Mouse (Mus musculus) kidney, postnatal 36 days (tissue): Measurements from ENCODE around the gene Map1s.

ENCODE experiments used
- DNase-seq, 2 experiments: peaks; one replicate each; pipeline ENCODE4 v3.0.0; 2021 to 2022; ENCODE audit warnings: mixed read lengths in 2 of 2

Gene Map1s

GRCm38 (mm10) chr8:70905831-70906736 lies at the start of gene Map1s:
Gene Map1s (plus strand): TSS chr8:70905932.
- peak; percentile 61 to 88 for DNase-seq

DNA sequence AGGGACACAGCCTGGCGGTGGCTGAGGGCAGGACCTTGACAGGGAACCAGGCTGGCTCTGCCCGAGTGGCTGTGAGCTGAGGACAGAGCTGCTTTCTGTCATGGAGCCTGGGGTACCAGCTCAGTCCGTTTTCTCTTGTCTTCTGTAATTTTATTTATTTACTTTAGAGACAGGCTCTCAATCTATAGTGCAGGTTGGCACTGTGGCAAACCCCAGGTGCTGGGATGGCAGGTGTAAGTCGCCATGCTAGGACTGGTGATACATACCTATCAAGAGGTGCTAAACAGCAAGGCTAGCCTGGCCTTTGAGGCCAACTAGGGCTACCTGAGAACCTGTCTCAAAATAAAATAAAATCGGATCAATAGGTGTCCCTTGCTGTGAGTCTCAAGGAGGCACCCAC lies 49.7 kb upstream of the Map1s start:
- DNase-seq: no peak

GRCm38 (mm10) chr8:70856541-70857197 lies 49.1 kb upstream of the Map1s start:
- DNase-seq: peak; percentile 83 to 92

DNA sequence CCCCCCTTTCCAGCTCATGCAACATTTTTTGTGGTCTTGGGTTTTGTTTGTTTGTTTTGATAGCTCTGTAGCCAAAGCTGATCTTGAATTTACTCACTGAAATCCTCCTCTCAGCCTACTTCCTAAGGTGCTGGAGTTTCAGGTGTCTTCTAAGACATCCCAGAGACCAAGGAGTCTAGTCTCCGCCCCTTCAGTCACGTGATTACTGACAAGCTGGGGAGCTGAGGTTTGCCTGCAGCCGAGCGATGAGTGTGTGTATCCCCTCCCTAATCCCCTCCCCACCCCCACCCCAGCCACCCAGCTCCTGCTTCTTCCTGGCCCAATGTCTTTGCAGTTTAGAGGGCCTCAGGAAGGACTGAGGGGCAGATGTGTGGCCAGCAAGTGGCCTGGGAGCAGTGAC lies 48.2 kb upstream of the Map1s start:
- DNase-seq: no peak

GRCm38 (mm10) chr8:70862824-70863641 lies 42.7 kb upstream of the Map1s start, which contains the start of gene Kcnn1:
Gene Kcnn1 (minus strand): TSS chr8:70863258.
- DNase-seq: no peak

DNA sequence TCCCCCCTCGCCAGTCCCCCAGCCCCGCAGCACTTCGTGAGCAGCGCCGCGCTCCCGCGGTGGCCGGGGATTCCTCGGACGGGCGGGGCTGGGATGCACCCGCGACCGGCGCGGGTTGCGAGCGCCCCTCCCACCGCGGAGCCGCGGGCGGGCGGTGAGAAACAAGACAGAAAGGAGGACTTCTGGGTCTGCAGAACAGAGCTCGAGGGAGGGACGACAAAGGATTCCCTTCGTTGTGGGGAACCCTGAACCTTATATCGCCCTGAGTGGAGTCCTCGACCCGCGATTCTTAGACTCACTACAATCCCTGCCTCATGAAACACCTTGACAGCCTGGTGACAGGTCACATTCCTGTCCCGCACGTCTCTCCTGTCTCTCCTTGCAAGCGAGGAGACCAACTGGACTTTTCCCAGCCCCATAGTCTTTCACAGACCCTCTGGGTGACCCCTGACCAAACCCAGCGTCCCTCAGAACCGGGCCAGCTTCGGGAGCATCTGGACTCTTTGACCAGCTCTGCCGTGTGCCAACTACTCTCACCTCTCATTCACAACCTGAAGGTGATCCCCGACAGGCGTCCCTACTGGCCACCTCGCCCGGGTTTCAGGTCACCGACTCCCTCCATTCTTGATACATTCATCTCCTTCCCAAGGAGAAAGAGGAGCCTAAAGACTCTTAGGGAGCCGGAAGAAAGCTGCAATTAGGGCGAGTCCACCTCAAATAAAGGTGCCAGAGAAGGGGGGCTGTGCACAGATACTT lies 41.6 kb upstream of the Map1s start:
- DNase-seq: peak in 1 of 2 experiments; percentile 55

DNA sequence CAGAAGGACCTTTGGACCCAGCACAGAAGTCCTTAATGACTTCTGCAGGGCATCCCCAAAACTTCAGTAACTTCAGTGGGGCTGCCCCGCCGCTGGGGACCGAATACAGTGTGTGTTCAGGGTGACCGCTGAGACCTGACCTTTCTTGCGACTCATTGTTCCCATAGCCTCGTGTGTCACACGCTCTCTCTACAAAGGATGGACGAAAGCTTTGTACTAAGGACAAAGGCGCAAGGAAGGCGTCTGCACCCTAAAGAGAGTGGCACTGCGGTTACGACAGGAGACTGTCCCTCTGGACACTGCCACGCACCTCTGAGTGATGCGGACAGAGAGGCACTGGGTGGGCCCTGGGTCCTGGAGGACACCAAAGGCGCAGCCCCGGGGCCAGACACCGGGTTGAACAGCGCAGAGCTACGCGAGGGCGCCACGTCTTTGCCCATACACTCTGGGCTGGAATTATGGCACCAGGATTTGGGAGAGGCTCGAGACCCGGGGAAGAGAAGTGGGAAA lies 41.0 kb upstream of the Map1s start:
- DNase-seq: peak in 1 of 2 experiments; percentile 25

DNA sequence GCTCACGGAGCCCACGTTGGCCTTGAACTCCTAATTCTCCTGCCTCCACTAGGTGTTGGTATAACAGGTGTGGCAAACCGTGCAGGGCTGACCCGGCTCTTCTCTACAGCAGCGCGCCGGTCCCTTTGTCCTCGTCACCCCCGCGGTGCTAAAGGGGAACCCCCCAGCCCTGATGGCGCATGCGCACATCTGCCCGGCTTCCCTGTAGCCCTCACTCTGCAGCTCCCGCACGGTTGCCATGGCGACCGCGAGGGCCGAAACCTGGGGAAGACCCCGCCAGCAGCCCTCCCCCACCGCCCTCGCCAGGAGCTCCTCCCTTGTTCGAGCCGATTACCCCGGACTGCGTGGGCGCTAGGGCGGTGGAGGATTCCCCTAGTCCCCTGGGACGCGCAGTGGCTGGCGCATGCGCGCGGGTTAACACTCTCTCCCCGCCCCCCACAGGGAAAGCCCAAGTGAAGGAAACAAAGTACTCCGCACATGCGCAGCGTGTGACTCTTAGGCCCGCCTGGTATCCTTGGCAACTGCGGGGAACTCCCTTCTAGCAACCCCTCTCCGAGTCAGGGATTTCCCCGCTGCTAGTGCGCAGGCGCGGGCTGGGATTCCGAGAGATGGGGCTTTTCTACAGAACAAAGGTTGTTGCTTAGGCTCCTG lies 40.3 kb upstream of the Map1s start:
- peak; percentile 99 to 100 for DNase-seq

DNA sequence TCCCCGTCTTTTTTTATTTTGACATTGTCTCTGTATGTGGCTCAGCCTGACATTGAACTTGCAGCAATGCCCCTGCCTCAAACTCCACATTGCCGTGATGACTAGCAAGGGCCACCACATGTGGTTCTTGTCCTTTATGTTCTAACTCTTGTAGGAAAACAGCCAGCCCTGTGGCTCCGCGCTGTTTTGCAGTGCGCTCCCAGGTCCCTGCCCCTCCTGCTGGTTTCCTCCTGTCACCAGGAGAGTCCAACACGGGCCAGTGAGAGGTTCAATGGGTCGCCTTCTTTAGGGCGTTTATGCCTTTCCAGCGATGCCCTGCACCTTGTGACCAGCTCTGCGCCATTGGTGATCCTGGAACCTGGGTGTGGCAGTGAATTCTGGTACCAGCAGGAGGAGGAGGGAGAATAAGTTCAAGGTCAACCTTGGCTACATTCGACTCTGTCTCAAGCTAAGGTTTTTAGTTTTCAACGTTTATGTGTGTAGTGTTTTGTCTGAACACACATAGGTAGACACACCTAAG lies 39.7 kb upstream of the Map1s start:
- DNase-seq: no peak

DNA sequence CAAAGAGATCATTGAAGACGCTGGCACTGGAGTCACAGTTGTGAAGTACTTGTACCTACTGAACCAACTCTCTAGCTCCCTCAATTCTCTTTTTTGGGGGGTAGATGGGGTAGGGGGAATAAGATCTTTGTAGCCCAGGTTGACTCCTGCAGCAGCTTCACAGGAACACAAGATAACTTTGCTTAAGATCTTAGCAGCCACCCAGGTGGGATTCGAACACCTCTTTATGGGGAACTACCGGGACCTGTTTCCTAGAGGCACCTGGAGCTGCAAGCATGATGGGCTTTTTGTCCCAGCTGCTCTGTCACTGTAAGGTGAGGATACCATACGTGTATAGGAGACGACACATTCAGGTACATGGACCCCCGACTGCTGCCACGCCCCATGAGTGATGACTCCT lies 39.2 kb upstream of the Map1s start:
- no peak for DNase-seq

GRCm38 (mm10) chr8:70868559-70869198 lies 37.1 kb upstream of the Map1s start:
- peak; percentile 80 to 87 for DNase-seq

DNA sequence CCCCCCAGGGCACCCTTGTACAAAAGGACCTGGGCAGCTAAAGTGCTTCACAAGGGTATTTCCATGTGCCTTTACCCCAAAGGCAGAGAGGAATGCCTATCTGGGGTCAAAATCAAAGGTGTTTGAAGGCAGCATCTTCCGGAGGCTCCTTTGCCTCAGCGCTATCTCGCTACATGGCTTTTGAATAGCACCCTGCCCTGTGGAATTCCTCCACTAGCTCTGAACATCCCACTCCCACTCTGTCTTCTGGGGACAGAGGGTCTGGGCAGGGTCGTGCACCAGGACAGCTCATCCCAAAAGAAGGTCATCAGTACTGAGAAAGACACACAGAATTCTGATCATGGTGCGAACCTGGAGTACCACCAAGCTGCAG lies 36.5 kb upstream of the Map1s start:
- no peak for DNase-seq

- DNase-seq: peak; percentile 86 to 90
Measured at GRCm38 (mm10) chr8:70869601-70870041, 36.1 kb upstream of the Map1s start.

GRCm38 (mm10) chr8:70871195-70871807 lies 34.4 kb upstream of the Map1s start:
- no peak for DNase-seq

GRCm38 (mm10) chr8:70872643-70873363 lies 32.9 kb upstream of the Map1s start:
- DNase-seq: no peak

- DNase-seq: peak; percentile 95 to 97
Measured at GRCm38 (mm10) chr8:70873364-70873985, 32.3 kb upstream of the Map1s start, which contains the start of gene Ccdc124. Gene Ccdc124 (minus strand): TSS chr8:70873935.

DNA sequence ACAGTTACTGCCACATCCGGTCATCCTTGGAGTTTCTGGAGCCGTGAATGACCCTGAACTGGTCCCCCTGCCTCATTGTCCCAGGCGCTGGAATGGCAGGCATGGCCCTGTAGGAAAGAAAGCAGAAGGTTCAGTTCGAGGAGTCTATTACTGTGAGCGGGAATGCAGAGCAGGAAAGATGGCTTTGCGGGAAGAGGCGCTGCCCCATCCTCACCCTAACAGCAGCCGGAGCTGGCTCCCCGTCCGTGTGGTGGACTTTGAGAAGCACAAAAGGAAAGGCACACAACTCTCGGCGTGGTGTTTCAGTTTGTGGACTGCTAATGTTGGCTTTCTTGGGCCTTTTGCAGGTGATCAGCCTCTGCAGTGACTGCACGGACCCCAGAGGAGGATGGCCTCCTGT lies 31.3 kb upstream of the Map1s start:
- no peak for DNase-seq

GRCm38 (mm10) chr8:70876382-70876781 lies 29.4 kb upstream of the Map1s start:
- no peak for DNase-seq

DNA sequence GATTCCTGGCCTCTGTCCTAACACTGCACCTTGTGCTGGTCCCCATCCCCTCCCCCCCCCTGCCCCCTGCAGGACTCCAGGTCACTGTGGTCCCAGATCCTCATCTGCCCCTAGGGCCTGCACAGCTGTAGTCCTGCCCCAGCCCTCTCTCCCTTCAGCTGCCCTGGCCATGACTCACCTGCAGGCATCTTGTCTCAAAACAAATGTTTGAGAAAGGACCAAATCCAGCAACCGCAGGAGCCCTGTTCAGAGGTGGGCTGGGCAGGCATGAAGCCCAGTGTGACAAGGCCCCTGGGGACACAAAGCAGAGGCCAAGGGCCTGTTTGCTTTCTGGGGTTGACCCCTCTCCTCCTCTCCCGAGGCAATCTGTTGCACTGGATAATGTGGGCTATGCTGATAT lies 27.6 kb upstream of the Map1s start:
- no peak for DNase-seq
